Mouse (Mus musculus): ENCODE results near the gene Fxyd3.
A peak's percentile ranks its signal among the peaks of the same experiment; 100 is the strongest.

The Fxyd3 gene

DNA sequence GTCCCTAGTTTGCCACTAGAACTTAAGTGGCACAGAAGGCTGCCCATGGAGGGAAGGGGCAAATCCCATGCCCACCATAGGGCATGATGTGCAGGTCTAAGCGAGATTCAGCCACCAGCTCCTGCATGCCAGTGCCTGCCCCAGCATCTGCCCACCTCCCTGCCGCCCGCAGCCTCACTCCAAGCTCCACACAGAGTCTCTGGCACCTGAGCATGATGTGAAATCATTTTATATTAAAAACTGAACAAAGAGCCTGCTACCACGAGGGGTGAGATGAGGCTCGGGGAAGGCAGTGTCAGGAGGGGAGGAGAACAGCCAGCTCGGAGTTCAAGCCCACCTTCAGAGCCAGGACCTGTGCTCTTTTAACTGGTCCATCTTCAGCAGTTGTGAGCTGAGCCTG lies 6.2 kb downstream of the Fxyd3 start:
- no peak for DNase-seq

DNA sequence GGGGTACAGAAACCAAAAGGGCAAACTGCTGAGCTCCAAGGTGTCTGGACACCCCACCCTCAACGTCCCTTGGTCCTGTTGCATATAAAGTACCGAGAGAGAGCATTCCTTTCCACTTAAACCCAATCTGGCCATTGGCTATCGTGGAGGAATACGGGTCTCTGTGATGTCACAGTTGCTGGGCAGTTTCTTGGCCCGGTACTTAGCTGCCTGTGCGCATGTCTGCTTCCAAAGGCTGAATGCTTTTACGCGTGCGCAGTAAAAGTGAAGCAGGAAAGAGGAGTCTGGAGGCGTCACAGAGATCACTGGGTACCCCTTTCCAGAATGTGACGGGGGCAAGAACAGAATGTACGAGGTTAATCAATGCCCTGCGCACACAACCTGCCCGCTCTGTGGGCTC lies 7.0 kb downstream of the Fxyd3 start:
- DNase-seq: no peak

DNA sequence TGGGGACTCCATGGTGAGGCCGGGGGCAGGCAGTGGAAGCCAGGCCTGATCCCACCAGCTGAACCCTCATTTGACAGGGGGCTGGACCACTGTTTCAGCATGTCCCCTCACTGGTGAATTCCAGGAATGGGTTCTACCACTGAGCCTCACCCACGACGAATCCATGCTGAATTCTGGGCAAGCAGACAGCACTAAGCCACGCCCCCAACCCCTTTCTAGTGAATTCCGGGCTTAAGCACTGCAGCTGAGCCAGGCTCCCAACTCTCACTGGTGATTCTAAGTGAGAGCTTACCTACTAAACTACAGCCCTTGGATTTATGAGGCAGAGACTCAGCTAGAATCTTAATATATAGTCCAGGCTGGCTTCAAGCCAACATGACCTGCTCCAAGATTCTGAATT lies 8.7 kb downstream of the Fxyd3 start:
- no peak for DNase-seq

DNA sequence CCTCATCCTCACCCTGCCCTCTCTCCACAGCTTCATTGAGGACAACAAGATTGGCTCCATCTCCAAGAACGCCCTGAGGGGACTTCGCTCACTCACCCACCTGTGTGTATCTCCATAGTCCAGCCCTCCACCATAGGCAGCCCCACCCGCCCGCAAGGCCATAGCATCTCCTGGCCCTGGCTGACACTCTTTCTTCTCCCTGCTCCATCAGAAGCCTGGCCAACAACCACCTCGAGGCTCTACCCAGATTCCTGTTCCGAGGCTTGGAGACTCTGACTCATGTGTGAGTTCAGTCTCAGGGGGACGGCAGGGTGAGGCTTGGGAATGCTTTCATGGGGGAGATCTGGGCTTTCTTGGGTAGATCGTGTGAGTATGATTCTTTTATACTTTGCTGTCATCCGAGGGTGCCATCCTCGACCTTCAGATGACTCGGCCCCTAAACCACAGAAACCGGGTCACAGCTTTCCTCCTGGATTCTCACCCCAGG lies 13.4 kb downstream of the Fxyd3 start:
- DNase-seq: no peak

DNA sequence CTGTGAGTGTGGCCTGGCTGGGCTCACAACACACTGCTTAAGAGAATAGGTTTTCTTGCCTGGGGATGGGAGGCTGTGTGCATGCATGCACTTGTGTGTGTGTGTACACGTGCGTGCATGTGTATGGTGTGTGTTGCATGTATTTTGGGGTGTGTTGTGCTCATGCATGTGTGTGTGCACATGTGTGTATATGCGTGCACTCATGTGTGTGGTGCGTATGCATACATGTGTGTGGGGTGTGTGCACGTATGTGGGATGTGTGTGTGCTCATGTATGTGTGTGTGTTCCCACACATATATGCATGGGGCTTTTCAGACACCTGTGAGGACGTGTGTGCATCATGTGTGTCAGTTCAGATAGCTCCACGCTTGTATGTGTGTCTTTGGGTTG lies 15.9 kb downstream of the Fxyd3 start:
- DNase-seq: no peak

DNA sequence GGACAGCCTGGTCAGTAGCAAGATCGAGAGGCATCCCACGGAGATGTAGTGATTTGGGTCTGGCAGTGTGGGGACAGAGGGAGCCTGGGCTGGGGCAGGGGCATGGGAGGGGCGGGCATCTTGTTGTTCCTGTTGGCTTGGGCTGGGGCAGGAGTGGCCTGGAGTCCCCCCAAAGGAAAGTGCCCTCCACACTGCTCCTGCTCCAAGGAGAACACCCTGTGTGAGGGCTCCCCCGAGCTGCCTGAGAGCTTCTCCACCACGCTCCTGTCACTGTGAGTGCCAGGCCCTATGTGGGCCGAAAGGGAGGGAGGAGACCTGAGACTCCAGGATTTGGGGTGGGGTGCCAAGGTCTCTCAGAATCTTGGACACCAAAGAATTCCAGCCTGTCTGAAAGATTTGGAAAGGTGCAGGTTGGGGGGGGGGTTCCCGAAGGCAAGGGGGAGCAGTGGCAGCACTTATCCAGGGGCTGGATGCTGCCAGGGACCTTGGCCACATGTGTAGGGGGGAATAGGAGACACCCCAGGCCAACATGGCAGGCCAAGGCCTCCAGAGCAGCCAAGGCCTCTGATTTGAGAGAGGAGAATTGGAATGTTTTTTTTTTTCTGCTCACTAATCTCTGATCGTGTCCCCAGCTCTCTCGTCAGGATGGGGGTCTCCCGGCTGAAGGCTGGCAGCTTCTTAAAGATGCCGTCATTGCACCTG lies 16.4 kb downstream of the Fxyd3 start:
- no peak for DNase-seq

DNA sequence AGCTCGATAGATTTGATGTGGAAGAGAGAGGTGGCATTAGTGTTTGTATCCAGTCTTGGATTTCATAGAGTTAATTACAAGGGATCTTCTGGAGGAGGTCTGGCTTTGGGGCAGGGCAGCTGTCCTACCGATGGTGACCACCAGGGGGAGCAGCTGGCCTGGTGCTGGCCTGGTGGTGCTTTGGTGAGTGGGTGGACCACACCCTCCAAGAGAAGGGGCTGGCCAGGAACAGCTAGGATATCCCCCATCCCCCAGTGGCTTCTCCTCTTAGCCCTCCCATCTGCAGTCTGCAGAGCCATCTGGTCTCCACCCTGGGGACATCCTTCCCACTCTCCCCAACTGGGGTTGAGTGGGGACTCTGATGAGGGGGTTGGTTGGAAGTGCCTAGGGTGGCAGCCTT lies 17.4 kb downstream of the Fxyd3 start, which contains the start of gene Lgi4:
TSS of gene Lgi4 (plus strand) at position 235 of the 400 bp plus-strand sequence.
- peak; percentile 88 to 91 for DNase-seq

DNA sequence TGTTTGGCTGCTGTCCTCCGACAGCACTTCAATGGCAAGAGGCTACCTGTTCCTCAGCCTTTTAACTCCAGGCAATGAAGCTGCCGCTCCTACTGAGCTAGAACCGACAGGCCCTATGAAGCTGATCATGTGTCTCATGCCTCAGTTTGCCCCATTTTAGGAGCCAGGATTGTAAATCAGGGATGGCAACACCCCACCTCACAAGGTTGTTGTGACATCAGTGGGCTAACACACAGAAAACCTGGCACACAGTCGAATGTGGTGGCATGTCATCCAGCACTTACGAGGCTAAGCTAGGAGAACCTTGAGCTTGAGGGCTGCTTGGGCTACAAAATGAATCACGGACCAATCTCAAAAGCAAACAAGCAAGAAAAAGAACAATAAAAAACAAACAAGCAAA lies 18.3 kb downstream of the Fxyd3 start:
- DNase-seq: no peak

DNA sequence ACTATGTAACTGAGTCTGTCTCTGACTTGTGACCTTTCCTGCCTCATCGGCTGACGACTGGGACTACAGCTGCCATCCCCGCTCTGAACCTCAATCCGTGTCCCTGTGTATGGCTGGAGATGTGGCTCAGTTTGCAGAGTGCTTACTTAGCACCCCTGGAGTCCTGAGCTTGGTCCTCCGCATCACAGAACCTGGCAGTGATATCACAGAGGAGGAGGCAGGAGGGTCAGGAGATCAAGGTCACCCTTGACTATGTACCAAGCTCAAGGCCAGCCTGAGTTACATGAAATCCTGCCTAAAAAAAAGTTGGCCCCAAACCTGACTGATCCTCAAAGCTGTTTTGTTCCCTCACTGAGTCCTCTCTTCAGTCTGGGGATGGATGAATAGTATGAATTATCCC lies 18.8 kb downstream of the Fxyd3 start:
- no peak for DNase-seq

DNA sequence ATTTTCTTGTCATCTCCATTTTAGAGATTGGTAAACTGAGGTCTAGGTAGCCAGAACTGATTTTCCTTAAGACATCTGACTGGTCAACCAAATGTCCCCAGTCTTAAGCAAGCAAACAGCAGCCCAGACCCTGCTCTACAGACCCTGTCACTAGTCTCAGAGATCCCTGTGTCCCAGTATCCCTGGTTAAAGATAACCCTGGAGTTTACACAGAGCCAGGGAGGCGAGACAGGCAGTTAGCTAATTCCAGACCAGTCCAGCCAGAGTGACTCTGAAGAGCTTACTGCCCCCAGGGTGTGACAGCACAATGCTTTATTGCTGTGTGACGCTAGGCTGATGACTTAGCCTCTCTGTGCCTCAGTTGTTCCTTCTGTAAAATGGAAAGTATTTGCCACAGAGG lies 19.4 kb downstream of the Fxyd3 start, which contains the start of gene Fxyd1:
TSS of gene Fxyd1 (minus strand) at position 129 of the 400 bp plus-strand sequence.
- no peak for DNase-seq

DNA sequence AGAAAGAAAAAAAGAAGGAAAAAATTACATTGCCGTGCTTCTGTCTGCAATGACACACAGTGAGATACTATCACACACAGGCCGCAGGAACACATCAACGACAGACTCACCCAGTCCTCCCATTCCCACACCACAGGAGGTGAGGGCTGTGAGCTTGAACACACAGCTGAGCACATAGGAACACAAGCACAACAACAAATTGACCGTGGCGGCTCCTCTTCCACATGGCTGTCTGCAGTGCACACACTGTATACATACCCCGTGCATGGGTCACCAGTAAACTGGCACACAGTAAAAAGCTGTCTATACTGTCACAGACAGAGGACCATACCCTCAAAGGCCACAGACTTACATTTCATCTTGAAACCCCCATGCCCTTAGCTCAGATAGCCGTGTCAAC lies 20.1 kb downstream of the Fxyd3 start:
- DNase-seq: no peak

DNA sequence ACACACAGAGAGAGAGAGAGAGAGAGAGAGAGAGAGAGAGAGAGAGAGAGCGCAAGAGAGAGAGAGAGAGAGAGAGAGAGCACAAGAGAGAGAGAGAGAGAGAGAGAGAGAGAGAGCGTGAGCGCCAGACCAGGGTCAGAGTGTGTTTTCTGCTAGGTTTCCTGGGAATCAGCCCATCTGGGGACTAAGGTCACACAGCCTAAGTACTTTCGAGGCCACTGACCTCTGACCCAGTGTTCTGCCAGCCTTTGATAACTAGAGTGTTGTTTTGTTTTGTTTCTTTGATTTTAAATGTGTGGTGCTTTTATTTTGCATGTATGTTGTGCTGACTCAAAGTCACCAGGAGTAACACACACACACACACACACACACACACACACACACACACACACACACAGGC lies 20.6 kb downstream of the Fxyd3 start:
- DNase-seq: no peak

DNA sequence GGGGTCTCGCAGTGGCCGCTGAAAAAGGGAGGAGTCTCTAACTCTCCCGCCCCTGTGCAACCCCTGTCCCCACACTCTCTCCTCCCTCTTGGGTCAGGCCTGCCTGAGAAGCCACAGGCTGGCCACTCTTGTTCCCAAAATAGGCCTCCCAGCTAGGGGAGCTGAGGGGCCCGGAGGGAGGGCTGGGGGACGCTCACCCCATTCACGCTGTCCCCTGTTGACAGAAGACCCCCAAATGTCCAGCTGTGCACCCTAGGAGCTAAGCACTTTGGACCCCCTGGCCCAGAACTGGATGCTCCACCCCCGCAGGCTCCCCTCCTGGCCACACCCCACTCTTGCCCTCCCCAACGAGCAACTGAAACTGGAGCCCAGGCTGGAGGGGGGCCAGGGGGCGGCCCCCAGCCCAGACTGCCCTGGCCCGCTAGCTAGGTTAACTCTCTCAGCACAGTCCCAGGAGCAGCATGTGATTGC lies 21.1 kb downstream of the Fxyd3 start:
- DNase-seq: peak; percentile 81 to 94

DNA sequence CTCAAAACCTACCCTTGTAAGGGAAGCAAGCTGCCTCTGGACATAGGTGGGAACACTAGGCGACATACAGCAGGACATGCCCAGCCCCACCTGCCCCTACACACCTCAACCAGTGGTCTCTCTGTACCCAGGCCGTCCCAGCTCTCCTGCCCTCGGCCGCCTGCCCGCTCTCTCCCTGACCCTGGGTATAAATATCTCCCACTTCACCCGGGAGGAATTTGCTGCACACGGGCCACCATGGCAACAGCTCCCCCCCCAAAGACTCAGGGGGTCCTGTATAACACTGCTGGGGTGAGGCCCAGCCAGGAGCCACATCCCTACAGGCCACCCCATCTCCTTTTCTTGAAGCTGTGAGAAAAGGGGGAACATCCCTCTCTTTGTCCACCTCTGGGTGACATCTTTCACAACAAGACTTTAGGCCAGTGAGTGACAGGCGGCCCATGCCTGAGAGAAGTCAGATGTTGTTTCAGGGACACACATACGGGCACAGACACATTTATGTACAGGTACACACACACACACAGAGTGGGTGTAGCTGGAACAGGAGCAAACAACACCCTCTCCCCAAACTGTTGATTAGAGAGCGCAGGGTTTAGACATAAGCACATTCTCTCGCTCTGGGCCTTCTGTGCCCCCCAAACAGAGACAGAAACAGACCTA lies 21.7 kb downstream of the Fxyd3 start:
- peak in 1 of 2 experiments; percentile 44 for DNase-seq

DNA sequence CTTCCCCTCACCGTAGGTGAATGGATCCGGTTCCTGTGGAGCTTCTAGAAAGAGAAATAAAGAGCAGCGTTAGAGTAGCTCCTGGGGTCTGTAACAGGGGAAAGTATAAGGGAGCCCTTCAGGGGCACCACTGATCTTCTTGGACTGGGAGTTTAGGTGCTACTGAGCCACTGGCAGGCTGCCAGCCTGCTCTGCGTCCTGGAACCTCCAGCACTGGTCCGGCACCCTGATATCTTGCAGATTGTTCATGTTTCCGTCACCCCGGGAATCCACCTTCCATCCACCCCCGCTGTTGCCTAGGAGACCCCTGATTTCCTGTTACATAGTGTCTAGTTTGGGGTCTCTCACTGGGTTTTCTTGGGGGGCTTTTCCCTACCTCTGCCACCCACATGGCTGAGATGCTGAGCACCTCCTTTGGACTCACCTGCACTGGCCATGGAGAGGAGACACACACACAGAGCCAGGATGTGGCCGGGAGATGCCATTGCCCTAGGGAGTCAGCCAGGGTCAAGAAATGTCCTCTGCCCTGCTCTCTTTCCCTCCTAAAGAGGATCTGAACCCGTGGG lies 22.5 kb downstream of the Fxyd3 start:
- DNase-seq: no peak

DNA sequence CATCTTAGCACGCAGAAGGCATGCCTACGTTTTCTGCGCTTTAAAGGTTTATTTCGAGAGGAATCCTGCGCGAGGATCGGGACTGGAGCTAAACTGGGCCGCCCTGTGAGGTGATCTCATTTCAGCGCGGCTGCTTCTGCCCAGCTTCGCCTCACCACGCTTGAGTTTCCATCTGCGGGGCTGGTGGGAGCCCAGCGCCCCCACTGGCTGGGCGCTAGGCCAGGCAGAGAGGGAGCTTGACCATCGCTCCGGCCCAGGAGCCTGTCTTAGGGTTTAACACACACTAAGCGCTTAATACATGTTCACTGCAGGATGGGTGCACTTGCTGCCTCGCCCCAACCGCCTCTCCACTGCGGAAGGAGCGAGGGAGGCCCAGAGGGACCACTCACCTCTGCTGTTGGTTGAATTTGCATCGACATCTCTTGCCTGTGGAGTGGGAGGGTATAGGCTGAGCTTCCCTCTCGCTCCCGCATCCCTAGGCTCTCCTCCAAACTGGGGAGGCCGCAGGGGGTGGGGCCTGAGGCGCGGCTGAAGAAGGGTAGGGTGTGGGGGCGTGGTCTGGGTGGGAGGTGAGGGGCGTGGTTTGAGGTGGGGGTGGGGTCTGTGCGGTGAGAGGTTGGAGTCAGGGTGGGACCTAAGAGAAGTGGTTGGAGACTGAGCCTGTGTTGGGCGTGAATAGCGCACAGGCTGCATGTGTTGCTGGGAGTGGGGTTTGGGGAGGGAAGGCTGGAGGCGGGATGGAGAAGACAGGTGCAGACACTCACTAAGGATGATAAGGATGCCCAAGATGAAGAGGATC lies 23.7 kb downstream of the Fxyd3 start:
- peak; percentile 51 to 64 for DNase-seq

DNA sequence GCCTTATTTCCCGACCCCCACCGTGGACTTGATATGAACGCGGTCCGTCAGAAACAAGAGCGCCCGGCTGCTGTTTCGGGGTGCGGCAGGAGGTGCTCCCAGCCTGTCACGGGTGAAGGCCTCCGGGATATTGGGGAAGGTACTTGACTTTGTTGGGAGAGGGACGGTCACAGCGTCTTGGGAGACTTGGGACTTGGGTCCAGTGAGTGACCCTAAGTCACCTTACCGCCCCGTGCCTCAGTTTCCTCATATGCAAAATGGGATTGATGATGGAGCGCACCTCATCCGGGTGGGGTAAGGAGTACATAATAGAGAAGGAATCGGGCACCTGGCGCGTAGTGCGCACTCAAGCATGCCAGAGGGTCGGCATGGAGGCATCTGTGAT lies 24.3 kb downstream of the Fxyd3 start:
- DNase-seq: no peak

DNA sequence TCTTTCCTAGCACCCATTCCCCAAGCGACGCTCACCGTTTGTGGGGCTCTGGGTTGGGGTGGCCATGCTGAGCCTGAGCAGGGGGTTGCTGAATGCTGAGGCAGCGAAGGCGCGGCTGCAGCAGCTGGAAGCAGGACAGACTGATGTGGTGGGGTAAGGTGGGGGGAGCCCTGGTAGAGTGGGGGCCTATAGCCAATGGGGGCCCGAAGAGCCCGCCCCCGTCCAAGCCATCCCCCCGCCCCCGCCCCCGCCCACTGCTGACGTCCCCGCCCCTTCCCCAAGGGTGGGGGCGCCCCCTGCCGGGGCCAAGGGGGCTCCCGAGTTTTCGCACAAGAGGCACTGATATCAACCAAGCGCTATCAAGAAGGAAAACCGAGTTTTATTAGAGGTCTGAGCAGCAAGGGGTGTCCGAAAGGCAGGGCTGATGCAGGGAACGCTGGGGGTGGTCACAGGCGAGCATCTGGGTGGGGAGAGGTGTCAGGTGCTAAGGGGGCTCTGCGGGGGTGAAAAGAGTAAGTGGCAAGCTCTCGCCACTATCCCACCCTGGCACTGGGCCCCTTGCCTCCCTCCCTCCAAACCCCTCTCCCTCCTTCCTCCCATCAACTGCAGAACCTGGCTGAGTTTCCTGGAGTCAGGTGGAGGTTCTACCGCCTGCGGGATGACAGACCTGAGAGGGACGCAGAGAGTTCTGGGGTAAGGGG lies 25.0 kb downstream of the Fxyd3 start, which contains the start of gene Fxyd7:
TSS of gene Fxyd7 (minus strand) at position 147 of the 701 bp plus-strand sequence.
- DNase-seq: no peak

DNA sequence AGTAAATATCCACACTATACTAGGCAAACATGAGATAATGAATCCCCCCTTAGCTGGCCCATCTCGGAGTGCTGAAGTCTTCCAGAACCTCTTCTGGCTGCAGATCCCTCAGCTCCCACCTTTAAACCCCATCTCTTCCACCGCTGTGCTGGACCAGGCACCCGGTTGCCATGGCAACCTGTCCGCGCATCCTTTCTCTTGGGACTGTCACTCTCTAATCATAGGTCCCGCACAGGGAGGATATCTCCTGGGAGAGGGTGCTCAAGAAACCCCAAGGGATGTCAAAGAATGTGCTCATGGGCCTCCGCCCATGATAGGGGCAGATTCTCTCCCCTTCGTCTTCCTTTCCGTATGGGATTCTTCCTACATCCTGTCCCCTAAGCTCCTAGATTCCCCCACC lies 25.6 kb downstream of the Fxyd3 start:
- DNase-seq: no peak

DNA sequence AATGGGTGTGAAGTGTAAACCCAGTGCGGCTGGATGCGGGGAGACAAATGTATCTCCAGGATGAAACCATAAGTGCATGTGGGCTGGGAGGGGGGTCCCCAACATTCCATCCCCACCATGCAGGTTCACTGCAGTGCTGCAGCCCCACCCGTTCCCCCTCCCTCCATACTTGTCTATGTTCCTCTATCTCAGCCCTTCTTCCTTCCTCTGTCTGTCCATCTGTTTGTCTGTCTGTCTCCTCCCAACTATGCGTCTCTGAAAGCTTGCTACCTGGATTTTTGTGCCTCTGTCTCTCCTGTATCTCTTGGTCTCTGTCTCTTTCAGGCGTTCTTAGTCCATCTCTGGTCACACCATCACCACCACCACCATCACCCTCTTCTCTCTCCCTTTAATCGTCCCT lies 26.0 kb downstream of the Fxyd3 start:
- DNase-seq: no peak

DNA sequence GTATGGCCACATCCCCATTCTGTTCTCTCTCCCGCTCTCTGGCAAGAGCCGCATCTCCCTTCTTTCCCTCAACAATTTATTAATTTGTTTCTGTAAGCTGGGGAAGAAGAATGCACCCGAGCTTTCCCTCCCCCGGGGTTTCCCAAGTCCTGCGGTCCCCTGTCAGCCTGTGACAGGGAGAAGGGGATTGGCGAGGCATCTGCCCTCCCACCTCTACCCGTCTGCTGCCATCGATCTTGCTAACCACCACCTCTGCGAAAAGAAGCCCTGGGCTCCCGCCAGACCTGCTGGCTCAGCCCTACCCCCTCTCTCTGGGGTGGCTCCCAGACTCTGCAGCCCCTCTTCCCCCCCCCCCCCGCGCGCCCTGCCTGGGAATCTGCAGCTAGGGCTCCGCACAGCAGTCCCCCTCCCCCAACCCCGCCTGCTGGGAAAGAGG lies 26.6 kb downstream of the Fxyd3 start:
- DNase-seq: no peak

DNA sequence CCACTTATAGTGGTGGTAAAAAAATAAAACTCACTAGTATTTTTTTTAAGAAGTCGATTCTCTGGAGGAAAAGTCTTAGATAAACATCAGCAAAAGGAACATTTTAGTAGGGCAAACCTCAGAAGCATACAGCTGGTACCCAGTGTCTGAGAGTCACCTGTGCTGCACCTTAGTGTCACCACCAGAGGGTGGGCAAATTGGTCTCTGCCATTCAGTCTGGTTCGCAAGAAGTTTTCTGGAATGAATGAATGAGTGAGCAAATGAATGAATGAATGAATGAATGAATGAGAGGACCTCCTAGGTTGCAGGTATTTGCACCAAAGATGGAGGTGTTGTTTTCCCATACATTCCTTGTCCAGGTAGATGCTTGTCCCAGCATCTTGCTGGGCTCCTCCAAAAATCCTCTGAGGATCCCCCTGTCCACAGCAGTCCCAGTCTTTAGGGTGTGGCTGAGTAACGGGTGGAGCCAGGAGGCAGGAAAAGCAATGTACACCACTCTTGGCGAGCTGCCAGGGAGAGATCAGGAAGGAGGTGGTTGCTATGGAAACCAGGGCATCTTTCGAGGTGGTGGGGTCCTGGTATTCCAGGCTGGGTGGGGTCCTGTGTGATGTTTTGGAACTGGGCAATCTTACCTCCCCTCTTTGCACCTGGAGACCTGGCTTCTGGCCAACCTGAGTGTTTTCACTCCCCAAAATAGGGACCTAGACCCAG lies 27.2 kb downstream of the Fxyd3 start:
- no peak for DNase-seq

All from lung, postnatal 4 days (tissue).